Mouse (Mus musculus): ENCODE data around the gene Tmem88.

- TF ChIP-seq ZC3H11A (IDR thresholded peaks at IDR 0.05; ENCODE audit: borderline replicate concordance, low read depth, low read length), result no peak
- no peak for TF ChIP-seq CHD2 (IDR thresholded peaks at IDR 0.05; ENCODE audit: low read depth, low read length)
- TF ChIP-seq HCFC1 (IDR thresholded peaks at IDR 0.05; ENCODE audit: borderline replicate concordance, insufficient read depth, low read length), result no peak
Observed at GRCm38 (mm10) chr11:69432640-69432982, 34.6 kb upstream of the Tmem88 start.
